Mouse (Mus musculus): ENCODE data around the gene Alox5.

The Alox5 gene

DNA sequence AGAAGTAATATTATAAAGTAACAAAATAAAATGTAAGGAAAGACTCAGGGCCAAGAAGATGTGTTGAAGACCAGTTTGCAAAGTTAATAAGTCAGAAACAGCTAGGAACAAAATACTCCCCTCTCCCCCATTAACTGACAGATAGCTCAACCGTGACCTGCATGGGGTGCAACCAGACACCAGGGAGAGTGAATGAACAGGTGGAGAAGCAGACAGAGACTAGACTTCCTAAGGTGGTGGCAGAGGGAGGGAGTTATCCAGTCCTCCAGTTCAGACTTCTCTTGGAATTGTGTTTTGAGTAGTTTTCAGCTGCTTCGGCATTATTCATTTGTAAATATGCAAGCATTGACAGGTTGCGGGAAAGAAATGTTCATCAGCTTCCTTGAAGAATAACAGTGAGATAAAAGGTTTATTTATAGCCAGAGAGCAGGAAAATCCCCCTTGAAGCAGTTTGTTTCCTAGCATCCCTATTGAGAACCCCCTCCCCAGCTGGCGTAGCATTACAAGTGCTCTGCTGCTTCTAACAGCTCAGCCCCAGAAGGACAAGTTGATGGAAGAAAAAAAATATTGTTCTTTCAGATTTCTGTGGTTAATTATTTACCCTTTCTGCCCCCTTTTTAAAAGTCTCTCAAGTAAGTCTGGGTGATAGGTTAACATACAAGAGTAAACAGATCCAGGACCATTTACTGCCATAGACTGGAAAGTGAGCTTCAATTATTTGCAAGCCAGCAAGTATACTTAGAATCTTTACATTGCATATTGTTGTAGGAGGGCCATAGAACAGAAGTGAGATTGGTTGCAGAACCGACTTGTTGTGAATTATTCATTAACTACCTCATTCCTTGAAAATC, 75.6 kb downstream of the Alox5 start:
- DNase-seq (ENCODE audit: low read depth, low spot score), result no peak

GRCm38 (mm10) chr6:116383582-116383981, 77.4 kb downstream of the Alox5 start:
- DNase-seq (ENCODE audit: low read depth, low spot score), result no peak

GRCm38 (mm10) chr6:116381605-116382004, 79.4 kb downstream of the Alox5 start:
- DNase-seq (ENCODE audit: low read depth, low spot score), result no peak

GRCm38 (mm10) chr6:116380157-116380556, 80.8 kb downstream of the Alox5 start:
- no peak for DNase-seq (ENCODE audit: low read depth, low spot score)

GRCm38 (mm10) chr6:116378892-116379291, 82.1 kb downstream of the Alox5 start:
- no peak for DNase-seq (ENCODE audit: low read depth, low spot score)

- DNase-seq (ENCODE audit: low read depth, low spot score), result no peak
Observed at GRCm38 (mm10) chr6:116374618-116375017, 86.4 kb downstream of the Alox5 start.

GRCm38 (mm10) chr6:116374136-116374535, 86.8 kb downstream of the Alox5 start:
- DNase-seq (ENCODE audit: low read depth, low spot score), result no peak

DNA sequence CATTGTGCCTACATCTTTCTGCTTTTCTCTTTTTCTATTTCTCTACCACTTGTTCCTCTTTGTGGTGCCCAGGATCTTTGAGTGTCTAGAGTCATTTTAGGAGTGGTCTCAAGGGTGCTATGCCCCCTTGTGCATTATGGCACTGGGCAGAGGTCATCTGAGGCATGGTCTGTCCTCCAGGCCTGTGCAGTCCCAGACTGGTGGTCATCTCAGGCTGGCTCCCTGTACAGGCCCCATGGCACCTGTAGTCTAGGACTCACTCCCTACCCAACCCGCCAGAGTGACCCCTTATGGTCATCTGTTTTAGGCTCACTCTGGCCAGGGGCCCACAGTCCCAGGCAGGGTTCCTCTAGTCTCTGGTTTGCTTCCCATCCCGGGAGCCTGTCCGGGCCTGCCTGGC, 89.5 kb downstream of the Alox5 start:
- no peak for DNase-seq (ENCODE audit: low read depth, low spot score)

DNA sequence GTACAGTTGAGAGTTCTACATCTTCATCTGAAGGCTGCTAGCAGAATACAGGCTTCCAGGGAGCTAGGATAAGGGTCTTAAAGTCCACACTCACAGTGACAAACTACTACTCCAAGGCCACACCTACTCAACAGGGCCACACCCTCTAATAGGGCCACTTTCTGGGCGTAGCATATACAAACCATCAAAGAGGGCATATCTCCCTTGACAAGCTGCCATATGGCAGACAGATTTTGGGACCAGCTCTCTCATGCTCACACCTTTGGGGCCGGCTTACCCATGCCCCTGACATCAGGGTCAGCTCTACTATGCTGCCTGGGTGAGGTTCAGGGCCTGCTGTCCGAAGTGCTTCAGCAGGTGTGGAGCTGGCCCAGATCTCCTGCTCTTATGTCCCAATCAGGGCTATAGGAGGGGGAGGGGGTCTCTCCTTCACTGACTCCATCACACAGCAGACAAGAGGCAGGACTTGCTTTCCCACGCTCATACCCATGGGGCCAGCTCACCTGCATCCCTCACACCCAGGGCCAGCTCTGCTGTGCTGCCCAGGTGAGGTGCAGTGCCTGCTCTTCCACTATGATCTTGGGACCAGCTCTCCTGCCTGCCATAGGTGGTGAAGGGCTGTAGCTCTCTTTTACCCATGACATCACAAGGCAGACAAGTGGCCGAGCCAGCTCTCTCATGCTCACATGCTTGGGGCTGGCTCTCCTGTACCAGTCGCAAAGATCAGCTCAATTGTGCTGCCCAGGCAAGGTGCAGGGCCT, 90.6 kb downstream of the Alox5 start:
- DNase-seq (ENCODE audit: low read depth, low spot score), result no peak

DNA sequence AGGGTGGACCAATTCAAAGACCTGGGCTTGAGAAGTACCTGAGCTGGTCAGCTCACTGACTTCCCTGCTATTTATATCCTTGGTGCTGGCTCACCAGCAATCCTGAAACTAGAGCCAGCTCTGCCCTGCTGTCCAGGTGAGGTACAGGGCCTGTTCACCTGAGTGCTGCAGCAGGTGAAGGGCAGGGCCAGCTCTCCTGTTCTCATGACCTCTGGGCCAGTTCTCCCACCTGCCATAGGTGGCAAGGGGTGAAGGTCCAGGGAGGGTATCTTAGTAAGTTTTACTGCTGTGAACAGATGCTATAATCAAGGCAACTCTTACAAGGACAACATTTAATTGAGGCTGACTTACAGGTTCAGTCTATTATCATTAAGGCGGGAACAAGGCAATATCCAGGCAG, 91.2 kb downstream of the Alox5 start:
- no peak for DNase-seq (ENCODE audit: low read depth, low spot score)

DNA sequence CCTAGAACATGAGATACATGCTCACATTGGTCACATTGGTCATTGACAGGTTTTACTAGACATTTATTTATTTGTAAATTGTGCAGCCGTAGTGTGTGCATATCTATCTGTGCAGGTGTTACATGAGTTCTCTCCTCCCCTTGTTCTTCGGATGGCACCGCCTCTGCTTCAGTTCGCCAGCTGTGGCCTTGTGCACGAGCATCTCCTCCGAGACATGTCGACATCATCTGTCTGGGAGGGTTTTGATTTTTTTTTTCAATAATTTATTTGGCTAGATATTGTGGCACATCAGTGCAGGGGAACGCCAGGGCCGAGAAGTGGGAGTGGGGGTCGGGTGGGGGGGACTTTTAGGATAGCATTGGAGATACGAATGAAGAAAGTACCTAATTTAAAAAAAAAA, 93.0 kb downstream of the Alox5 start:
- DNase-seq (ENCODE audit: low read depth, low spot score), result no peak

GRCm38 (mm10) chr6:116361993-116362392, 99.0 kb downstream of the Alox5 start:
- no peak for DNase-seq (ENCODE audit: low read depth, low spot score)

DNA sequence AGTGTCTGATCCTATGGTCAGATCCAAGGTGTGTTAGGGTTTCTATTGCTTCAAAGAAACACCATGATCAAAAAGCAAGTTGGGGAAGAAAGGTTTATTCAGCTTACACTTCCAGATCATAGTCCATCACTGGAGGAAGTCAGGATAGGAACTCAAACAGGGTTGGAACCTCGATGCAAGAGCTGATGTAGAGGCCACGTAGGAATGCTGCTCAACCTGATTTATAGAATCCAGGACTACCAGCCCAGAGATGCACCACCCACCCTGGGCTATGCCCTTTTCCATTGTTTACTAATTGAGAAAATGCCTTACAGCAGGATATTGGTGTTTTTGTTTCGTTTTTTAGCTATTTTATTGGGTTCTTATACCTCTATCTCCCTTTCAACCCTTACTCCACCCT, 99.5 kb downstream of the Alox5 start:
- DNase-seq (ENCODE audit: low read depth, low spot score), result no peak
